Mouse (Mus musculus) right cerebral cortex, adult 18-20 months (tissue): ENCODE measurements around the gene Pold4.

Source experiments
- DNase-seq: peaks from one replicate; pipeline ENCODE4 v3.0.0; 2022; ENCODE audit warnings: mixed read lengths

The Pold4 gene

GRCm38 (mm10) chr19:4204889-4205288, 26.8 kb upstream of the Pold4 start:
- no peak for DNase-seq

DNA sequence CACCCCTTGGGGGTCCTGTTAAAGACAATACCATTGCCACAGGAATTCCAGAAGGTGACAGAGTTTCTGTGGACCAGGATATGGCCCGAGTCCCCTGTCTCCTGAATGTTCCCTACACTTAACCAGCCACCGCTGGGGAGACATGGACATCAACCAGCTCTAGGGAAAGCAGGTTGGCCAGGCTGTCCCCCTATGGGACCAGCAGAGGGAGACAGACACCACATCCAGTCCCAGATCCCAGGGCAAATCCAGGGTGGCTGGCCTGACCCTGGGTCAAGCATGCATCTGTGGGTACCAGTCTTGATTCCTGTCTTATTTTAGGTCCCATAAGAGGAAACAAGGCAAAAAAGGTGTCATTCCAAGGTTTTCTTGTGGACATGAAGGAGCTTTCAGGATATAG, 24.7 kb upstream of the Pold4 start:
- DNase-seq: no peak

DNA sequence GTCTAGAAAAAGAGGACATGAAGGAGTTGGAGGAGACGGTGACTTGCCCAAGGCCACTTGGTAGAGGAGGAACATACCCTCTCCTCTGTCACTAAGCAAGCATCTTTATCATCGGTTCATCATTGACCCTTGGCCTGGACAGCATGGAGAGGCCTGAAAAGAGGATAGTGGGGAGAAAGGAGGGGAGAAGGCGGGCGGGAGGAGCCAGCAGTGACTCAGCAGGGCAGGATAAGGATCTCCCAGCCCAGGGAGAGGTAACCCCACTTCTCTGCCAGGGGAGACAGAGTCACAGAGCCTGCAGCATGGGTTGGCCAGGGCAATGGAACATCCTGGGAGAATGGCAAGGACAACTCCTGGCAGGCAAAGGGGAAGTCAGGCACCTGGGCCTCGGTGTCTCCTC, 23.1 kb upstream of the Pold4 start:
- no peak for DNase-seq

DNA sequence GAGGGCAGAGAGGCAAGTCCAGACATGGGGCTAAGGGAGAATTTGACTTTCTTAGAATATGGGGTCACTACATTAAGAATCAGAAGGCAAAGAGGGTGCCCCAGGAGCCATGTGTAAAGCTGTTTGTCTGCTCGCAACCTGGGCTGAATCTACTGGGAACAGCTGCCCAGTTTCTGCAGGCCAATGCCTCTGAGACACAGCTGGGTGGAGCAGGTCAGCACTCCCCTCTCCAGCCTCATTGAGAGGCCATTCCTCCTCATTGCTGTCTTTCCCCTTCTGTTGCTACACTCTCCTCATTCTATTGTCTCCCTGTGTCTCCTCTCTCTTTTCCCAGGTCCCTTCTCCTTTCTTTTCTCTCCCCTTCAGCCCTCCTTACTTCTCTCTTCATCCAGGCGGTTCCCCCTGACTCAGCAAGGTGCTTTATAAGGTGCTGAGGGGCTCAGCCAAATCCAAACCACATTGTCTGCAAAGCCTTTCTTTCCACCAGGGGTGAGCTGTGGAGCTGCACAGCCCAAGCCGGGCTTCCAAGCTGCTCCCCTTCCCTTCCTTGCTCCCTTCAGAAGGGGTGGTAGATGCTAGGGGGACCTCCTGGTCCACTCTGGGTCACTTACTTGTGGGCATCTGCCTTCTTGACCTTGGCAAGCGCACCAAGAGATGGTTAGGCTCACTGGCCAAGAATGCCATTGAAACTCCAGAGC, 19.7 kb upstream of the Pold4 start:
- DNase-seq: no peak

DNA sequence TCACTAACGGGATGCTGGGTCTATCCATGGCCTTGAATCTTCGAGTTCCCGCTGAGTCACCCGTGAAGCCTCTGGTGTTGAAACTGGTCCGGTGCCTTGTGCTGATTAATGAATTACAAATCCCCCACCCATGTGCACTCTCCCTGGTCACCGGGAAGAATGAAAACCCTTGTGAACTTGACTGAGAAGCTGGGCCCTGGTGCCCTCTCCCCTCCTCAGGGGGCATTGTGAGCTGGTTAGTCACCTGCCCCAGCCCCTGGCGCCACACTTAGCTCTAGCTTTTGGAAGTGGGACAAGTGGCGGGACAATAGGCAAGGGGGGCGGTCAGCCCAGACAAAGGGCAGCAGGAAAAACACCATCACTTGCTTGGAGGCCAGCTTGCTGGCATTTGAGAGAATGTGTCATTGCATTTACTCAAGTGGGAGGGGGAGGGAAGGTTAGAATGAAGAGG, 18.1 kb upstream of the Pold4 start:
- no peak for DNase-seq

- no peak for DNase-seq
Observed at GRCm38 (mm10) chr19:4214071-4214770, 17.5 kb upstream of the Pold4 start, which contains the start of the genes Clcf1 and AC109138.7. Clcf1 (plus strand) TSS chr19:4214238. AC109138.7 (plus strand) TSS chr19:4214357.

- no peak for DNase-seq
Observed at GRCm38 (mm10) chr19:4214771-4215450, 16.8 kb upstream of the Pold4 start.

- DNase-seq: no peak
Observed at GRCm38 (mm10) chr19:4215451-4215840, 16.3 kb upstream of the Pold4 start.

GRCm38 (mm10) chr19:4216041-4216685, 15.5 kb upstream of the Pold4 start:
- no peak for DNase-seq

DNA sequence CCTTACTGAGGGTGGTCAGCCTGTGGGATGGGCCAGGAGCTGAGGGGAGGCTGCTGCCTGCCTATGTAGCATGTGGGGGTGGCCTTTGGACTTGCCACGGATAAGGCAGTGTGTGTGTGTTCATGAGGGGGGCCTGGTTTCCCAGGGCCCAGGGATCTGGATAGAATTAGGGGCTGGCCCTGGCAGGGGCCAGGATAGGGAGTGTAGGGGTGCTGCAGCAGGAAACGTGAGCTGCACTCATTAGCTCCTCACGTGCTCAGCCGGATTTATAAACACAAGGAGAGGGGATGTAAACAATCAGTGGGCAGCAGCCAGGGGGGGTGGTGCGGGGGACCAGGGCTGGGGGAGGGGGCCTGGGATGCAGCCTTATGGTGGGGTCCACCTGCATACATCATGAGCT, 14.6 kb upstream of the Pold4 start:
- DNase-seq: no peak

GRCm38 (mm10) chr19:4217855-4218254, 13.8 kb upstream of the Pold4 start:
- DNase-seq: no peak

DNA sequence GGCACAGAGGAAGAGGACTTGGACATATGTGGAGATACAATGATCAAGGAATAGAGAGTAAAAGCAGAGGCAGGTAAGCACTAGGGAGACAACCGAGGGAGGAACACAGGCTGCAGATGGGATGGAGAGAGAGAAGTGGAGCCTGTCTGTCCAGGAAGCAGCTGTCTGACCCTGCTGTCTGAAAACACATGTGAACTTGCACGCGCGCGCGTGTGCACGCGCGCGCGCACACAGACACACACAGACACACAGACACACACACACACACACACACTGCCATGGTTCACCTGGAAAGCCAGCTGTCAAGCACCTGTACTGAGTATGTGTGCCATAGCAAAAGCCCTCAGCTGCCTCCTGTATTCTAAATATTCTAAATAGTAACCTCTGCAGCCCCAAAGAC, 13.4 kb upstream of the Pold4 start:
- DNase-seq: no peak

DNA sequence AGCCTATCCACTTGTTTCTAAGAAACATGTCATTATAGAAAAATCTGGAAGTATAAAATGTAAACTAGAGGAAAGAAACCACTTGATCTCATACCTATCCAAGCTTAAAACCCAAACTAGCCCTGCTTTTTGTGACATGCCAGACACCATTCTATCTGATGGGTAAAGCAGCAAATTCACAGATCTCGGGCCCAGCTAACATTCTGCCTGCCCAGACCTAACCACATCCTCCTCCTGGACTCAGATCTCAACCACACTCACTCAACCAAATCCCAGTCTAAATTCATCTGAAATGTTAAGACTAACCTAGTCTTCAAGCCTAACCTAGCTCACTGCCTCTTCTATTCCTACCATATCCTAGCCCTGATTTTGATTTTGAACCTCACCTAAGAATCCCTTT, 12.9 kb upstream of the Pold4 start:
- no peak for DNase-seq

GRCm38 (mm10) chr19:4219943-4220342, 11.8 kb upstream of the Pold4 start:
- no peak for DNase-seq

GRCm38 (mm10) chr19:4220416-4220815, 11.3 kb upstream of the Pold4 start:
- DNase-seq: no peak

DNA sequence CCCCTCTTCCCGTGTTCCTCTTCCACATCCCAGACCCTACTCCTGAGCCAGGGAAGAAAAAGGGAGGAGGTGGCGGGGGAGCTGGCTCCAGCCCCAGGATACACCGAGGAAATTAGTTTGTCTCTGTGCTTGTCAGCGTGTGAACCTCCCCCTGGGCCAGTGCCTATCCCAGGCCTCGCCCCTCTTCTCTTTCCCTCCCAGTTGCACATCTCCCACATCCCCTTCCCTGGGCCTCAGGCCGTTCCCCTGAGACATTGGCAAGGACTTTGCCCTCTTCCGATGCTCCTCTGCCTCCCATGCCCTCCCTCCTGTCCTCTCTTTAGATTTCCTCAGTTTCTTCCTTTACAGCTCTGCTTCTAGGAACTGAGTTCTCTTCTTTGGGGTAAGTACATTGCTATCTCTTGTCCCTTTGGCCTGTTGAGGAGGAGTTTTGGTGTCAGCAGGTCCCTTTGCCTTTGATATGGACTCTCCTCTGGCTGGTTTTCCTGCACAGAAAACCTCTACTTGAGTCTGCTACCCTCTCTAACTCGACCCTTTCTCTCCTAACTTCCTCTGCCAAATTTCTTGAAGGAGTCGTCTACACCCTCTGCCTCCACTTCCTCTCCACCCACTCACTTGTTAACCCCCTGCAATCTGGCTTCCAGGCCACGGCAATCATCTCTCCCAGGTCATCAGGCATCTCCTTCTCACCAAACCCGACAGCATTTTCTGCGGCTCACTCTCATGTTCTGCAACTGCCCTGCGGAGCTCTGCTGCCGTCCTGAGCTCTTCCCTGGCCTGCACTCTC, 10.5 kb upstream of the Pold4 start:
- no peak for DNase-seq

GRCm38 (mm10) chr19:4222165-4222564, 9.5 kb upstream of the Pold4 start:
- DNase-seq: no peak

DNA sequence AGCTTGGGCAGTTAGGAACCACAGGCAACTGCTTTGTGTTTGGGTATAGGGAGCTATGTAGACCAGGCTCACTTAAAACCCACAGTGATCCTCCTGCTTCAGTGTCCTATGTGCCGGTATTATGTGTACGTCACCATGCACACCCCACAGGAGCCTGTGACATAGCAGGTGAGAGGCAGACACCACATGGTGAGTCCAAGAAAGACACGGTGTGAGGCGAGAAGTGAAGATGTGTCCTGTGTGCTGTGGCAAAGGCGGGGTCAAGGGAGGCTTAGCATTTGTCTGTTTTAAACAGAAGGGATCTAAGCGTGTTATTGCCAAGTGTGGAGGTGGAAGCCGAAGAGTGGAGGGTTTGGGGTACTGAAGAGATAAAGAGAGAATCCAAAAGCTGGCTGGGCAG, 4.9 kb upstream of the Pold4 start:
- no peak for DNase-seq

DNA sequence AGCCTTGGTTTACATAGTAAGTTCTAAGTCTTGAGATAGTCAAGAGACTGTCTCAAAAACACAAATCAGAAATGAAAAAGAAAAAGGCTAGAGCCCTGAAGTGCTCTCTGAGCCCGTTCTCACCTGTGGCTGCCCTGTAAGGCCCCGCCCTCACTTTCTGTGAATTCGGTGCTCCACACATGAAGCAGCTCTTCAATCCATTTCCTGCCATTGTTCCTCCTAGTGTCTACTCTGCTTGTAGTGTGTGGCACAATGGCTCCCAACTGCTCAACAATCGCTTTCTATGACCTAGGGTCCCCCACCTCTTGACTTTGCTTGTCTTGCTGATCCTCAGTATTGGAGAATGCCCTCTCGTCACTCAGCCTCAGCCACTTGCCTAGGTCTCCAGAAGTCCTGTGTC, 4.3 kb upstream of the Pold4 start:
- DNase-seq: no peak

GRCm38 (mm10) chr19:4227894-4228678, 3.6 kb upstream of the Pold4 start:
- peak; percentile 67 for DNase-seq

GRCm38 (mm10) chr19:4228891-4229290, 2.8 kb upstream of the Pold4 start:
- no peak for DNase-seq
